Mouse (Mus musculus) lung, postnatal 36 days (tissue): Measurements from ENCODE around the gene Eid2b.
A peak's percentile ranks its signal among the peaks of the same experiment; 100 is the strongest.
"Not testable (repeated sequence)": the region's sequence is repeated elsewhere in the genome, so short reads cannot be mapped to it uniquely, and the experiment has no call there.

Source experiments
- DNase-seq: peaks from one replicate; pipeline ENCODE4 v3.0.0; 2022; ENCODE audit warnings: mixed read lengths

Gene Eid2b

DNA sequence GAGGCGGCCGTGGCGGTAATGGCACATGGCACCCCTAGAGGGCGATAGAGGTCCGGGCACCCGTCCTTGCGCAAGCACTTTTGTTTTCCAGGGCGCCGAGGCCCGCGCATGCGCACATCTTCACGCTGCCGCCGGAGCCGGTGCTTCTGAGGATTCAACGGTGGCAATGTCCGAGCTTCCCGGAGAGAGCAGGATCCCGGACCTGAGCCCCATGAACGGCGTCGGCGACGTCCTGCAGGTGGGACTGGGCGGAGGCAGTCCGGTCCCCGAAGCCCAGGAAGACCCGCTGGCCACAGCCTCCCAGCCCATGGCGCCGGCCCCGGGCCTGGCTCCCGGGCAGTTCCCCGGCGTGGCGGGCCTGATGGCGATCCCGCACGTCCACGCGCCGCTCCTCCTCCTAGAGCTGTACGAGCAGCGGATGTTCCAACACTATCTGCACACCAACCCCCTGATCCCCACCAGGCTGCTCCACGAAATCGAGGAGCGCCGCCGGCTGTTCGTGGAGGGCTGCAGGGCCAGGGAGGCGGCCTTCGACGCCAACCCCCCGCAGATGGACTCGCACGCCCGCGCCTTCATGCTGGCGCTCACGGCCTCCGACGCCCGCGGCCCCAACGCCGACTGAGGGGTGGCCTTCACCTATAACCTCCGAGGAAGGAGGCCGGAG, at the start of gene Eid2b:
Gene Eid2b, plus strand, starts transcription at position 125 of the 664 bp plus-strand sequence.
- DNase-seq: peak; percentile 96

DNA sequence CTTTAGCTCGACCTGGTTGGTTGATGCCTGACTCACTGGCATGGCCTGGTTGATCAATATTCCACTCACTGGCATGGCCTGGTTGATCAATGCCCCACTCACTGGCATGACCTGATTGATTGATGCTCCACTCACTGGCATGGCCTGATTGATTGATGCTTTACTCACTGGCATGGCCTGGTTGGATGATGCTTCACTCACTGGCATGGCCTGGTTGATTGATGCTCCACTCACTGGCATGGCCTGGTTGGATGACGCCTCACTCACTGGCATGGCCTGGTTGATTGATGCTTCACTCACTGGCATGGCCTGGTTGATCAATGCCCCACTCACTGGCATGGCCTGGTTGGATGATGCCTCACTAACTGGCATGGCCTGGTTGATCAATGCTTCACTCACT, 33.6 kb upstream of the Eid2b start:
- not testable (repeated sequence) for DNase-seq

DNA sequence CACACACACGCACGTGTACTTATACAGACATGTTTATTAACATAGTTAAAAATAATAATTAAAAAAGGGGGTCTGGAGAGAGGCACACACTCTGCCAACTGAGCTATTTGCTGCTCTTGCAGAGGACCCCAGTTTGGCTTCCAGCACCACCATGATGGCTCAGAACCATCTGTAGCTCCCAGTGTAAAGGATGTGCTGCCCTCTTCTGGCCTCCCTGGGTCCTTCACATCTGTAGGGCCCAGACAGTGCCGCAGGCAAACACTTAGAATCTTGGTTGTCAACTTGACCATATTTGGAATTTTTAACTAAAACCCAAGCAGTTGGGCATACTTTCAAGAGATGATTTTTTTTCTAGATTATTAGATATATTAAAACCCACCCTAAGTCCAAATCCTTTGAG, 28.6 kb upstream of the Eid2b start:
- no peak for DNase-seq

DNA sequence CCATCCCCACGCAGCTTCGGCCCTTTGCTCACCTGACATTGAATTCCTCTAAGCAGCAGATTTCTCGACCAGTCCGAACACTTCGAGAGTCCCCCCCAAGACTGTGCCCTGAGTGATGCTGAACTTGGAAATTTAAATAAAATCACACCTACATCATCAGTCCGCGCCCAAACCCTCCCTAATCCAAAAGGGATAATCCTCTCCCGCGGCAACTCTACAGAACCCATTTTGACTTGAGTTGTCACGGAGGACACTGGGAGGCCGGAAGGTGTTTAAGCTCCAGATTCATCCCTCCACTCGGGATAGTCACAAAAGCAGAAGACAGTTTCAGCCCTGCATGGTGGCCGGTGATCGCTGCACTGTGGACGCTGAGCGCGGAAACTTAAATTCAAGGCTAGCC, 25.6 kb upstream of the Eid2b start:
- no peak for DNase-seq

DNA sequence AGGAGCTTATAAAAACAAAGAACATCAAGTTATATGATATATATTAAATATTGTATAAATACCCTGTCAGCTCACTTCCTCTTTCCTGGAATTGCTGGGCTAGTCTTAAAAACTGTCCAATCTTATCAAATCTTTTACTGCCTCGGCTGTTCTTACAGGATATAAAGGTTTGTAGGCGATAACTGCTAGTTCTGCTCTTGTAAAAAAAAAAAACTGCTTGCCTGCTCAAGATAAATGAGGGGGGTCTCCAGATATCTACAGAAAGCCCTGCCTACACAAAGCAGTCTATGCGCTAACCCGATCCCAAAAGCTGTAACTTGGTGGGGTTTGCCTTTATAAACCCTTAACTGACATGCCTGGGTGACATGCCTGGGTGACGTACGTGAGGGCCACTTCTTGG, 22.9 kb upstream of the Eid2b start:
- DNase-seq: no peak

DNA sequence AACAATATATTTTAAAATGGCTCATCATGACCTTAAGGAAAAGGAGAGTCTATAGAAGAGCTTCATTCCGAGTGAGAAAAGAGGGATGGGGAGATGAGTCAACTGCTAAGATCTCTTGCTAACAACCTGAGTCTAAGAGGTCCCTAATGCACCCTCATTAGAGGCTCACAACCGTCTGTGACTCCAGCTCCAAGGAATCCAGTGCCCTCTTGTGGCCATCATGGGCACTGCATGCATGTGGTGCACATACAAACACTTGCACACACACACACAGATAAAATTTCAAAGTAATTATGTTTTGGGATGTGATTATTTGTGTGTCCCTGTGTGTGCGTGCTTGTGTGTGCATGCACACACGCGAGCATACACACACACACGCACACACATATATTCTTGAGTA, 22.1 kb upstream of the Eid2b start:
- no peak for DNase-seq

DNA sequence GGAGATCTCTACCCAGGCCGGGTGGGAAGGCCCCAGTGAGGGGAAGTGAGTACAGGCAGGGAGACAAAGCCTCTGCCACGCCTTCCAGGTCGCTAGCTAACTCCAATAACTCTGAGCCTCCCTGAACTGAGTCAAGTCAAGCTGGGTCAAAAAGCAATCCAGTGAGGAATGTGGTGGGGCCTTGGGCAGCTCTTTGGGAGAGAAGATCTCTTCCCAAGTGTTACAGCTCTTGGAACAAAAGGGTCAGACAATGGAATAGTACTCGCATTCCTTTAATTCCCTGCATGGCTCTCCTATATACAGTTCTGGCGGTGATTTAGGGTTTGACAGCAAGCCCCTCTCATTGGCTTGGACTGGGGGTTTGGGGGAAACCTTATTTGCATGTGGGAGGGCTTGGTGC, 14.7 kb upstream of the Eid2b start:
- DNase-seq: no peak

DNA sequence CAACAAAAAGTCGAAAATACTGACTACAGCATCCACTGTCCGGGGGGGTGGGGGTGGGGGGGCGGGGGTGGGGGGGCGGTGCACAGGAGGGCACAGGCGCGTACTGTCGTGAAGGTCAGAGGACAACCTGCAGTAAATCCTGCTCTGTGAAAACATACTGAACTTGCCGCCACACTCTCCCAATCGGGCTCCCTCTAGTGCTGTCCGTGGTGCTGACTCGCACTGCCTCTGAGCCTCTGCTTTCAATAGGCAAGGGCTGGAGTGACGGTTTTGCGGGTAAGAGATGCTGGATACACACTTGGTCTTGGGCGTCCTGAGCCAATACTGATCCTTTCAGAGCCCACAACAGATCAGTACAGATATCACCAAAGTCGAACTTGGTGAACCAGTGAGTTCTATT, 13.8 kb upstream of the Eid2b start:
- DNase-seq: peak; percentile 70

DNA sequence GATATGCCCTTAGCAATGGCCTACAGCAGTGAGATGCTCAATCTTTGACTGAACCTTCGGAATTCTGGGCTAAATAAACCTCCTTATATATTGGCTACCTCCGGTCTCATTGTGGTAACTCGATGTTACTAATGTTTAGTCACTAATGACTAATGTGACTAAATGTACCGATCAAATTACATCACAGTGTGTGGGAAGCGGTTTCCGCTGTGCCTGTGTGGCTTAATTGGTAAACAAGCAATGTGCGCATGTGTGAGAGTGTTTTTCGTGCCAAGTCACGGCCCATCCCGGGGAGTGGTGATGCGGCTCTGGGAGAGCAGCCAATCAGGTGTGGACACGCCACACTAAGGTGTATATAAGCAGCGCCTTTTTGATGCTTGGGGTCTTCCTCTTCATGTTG, 12.1 kb upstream of the Eid2b start:
- no peak for DNase-seq

DNA sequence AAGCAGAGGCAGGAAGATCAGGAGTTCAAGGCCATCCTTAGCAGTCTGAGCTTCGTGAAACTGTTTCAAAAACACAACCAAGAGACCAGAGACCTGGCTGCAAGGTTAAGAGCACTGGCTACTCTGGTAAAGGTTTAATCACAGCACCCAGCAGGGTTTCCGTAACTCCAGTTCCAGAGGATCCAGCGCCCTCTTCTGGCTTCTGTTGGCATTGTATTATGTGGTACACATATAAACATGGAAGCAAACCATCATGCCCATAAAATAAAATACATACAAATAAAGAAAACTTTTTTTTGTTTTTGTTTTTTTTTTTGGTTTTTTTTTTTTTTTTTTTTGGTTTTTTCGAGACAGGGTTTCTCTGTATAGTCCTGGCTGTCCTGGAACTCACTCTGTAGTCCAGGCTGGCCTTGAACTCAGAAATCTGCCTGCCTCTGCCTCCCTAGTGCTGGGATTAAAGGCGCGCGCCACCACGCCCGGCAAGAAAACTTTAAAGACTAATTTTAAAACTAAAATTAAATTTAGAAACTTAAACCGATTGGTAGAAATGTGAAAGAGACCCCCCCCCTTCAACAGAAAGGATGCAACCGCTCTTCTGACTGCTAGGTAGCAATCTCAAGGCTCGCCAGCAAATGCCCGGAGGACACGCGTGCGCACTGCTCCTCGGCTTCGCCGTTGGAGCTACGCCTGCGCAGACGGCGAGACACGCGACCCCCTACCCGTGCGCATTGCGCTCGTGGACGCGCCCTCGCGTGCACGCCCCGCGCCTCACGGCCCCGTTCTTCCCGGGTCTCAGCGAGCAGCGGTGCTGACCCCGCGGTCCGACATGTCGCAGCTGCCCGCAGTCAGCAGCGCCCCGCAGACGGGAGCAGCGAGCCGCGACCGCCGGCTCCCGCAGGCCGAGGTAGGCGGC, 10.2 kb upstream of the Eid2b start, which contains the start of gene Eid2:
Gene Eid2, plus strand, starts transcription at position 753 of the 913 bp plus-strand sequence.
- DNase-seq: peak; percentile 76

DNA sequence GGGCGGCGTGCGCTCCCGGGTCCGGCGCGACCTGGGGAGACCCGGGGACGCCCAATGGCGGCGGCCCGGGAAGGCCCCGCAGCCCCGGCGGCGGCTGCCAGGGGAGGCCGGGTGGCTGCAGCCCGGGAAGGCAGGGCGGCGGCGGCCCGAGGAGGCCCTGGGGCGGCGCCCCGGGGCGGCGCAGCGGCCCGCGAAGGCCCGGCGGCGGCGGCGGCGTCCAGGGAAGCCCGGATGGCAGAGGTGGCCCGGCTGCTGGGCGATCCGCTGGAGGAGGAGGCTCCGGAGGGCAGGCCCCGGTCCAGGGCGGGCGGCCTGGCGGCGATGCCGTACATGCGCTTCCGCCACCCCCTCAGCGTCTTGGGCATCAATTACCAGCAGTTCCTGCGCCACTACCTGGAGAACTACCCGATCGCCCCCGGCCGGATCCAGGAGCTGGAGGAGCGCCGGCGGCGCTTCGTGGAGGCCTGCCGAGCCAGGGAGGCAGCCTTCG, 9.5 kb upstream of the Eid2b start:
- DNase-seq: peak; percentile 53

DNA sequence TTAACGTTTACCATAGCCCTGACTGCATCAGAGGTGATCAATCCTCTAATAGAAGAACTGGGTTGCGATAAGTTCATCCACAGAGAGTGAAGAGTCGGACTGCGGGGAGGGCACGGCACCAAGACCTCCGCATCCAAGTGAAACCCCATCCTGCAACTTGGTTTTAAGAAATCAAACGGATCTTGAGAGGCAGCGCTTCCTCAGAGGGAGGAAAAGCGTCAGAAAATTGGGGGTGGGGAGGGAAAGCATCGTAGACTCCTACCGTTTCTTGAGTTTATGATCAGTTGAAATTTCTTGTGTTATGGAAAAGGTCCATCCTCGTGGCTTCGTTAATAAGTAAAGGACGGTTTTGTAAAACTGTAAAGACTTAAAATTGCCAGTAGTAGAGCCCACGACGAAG, 9.0 kb upstream of the Eid2b start:
- no peak for DNase-seq

DNA sequence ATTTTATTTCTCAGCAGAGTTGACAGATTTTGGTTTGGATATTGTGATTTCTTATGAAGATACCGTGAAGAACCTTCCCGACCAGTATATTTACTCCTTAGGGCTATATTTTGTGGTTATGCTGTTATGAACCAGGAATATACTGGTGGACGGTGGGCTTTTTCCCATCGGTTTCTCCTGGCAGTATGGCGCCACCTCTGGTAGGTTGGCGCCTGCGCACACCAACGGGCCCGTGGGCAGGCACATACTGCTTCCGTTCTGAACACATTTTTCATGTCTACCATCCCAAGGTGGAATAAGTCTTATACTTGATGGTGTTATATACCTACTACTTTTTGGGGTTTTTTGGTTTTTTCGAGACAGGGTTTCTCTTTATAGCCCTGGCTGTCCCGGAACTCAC, 8.2 kb upstream of the Eid2b start:
- no peak for DNase-seq

DNA sequence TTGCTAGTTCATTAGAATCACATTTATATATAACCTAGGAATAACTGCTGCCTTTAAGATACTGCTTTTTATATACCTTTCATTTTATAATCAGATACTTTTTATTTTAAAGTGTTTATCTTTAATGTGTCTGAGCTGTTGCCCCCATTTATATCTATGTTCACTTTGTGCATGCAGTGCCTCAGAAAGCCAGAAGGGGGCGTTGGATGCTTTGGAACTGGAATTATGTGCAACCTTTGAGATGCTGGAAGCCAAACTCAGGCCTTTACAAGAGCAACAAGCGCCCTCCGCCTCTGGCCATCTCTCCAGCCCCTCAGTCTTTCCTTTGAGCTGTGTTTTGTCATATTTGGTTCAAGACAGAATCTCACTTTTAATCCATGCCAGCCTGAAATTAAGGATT, 5.8 kb upstream of the Eid2b start:
- no peak for DNase-seq

DNA sequence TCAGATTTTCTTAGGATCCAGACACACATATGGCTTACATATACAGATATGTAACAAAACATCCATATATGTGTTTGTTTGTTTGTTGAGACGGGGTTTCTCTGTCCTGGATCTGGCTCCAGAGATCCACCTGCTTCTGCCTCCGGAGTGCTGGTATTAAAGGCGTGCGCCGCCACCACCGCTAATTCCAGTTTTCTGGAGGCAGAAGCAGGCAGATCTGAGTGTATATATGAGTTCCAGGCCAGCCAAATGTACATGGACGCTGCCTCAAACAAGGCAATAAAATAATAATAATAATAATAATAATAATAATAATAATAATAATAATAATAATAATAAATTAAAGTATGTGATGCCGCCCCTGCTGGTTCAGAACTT, 313 bp upstream of the Eid2b start:
- no peak for DNase-seq

DNA sequence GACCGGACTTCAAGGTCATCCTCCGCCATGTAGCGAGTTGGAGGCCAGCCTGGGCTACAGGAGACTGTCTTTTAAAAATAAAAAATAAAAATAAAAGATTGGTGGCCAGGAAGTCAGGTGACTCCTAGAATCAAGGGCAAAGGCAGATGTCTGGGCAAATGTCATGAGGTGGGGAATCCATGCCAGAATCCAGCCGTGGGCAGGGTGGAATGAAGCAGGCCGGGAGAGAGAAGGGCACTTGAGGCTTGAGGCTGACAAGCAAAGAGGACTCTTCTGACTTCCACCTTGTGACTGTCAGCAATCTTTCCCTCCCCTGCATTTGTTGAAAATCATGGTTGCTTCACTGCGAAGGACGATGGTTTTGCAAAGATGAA, 727 bp downstream of the Eid2b start:
- DNase-seq: no peak

DNA sequence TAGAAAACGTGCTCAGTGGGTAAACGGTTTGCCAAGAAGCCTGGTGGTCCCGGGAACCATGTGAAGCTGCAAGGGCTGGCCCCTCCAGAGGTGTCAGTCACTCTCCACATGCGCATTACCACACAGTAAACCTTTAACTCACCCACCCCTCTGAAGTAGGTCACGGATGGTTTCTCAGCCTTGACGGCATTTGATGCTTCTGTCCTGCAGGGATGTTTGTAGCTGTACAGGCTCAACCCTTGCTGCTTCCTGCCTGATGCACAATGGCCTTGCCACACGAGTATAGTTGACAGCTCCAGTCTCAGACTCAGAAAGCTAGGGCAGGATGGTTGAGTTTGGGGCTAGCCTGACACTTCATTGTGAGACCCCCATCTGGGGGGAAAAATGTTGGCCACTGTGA, 3.1 kb downstream of the Eid2b start:
- DNase-seq: no peak

DNA sequence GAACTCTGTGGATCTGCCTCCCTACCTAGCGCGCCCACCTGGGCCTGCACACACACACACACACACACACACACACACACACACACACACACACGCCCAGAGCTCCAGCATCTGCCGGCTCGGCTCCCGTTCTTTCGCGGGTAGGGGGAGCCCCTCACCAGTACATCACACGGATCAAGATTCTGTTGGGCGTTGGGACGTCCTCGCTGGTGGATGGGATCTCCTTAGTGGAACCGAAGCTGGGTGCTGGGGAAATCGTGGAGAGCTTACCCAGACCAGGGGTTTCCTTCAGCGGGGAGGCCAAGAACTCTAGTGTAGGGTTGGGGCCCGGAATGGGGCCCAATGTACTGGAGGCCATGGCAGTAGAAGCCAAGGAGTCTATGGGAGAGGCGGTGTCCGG, 12.6 kb downstream of the Eid2b start:
- DNase-seq: no peak

DNA sequence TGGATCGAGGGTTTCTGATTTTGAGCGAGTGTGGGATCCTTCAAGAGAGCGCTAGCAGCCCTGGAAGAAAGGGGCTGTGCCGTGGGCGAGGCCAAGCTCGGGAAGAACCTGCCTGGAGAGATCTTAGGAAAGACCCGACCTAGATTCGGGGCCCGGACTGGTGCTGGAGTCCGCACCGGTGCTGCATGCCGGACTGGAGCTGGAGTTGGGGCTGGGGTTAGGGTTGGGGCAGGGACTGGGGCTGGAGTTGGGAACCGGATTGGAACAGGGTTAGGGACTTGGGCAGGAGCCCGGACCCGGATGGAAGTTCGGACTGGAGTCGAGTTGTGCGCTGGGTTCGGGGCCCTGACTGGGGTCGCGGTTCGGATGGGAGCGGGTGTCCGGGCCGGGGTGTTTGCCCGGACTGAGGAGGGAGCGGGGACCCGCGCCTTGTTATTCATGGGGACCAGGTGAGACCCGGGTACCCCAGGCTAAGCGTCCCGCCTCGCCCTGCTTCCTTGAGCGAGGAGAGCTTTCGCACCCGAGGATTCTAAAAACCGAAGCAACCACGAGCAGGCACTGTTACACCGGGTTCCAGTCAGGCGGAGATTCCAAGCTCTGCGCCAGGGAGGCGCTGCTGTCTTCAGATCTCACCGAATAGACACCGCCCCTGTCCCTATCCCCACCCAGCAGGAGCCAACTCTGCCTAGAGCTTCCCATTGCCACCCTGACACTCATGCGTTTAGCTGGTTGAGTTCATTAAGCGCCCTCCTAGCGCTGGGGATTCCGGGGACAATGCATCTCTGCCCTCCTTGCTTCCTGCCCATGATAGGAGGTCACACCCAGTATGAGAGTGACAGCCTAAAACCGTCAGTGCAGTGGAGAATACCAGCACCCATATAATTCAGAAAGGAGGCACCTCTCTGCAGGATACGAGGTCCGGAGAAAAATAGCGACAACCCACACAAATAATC, 13.4 kb downstream of the Eid2b start, which contains the start of gene Selenov:
Gene Selenov, minus strand, starts transcription at position 549 of the 953 bp plus-strand sequence.
- DNase-seq: no peak

DNA sequence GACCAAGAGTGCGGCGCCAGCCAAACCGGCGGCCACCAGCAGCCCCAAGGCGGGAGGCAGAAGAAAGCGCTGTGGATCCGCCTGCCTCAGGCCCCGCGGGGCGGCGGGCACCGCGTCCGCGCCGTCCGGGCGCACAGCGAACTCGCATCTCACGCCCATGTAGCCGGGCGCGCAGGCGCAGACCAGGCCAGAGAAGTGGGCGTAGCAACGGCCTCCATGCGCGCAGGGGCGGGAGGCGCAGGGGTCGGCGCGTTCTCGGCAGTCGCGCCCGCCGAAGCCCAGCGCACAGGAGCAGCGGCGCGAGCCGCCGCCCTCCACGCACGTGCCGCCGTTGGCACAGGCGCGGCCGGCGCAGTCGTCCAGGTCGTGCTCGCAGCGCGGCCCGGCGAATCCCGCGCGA, 16.9 kb downstream of the Eid2b start:
- DNase-seq: peak; percentile 38

DNA sequence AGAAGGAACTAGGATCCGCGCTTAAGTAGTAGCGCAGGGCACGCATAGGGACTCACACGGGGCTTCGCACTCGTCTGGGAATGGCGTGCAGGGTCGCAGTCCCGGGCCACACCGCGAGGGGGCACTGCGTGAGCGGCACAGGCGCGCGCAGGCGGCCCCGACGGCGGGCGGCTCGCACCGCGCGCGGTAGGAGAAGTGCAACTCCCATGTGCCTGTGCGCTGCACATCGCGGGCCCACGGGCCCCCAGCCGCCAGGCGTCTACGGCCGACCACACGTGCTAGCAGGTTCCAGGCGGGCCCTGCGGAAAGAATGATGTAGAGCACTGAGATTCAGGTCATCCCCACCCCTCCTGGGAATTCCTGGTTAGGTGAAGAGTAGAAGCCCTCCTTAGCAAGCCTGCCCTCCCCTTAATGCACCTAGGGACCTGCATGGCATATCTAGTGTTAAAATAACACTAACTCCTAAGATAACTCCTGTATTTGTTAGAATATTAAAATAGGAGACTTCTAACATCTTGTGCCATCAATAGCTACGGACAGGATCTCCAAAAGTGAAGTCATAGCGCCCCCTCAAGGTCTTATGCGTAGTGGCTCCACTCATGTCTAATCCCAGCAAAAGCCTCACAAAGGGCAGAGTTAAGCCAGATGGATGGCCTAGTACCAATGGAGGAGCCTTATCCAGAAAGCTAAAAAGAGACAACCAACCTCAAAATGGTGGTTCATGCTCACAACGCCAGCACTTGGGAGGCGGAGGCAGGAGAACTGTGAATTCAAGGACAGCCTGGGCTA, 21.5 kb downstream of the Eid2b start:
- peak; percentile 72 for DNase-seq
